Mouse (Mus musculus): Measurements from ENCODE around the gene Whamm.

- TF ChIP-seq GATA1 (IDR thresholded peaks at IDR 0.05; ENCODE audit: borderline replicate concordance, low read length) (no peak), FLI1 (IDR thresholded peaks at IDR 0.05; ENCODE audit: low read length) (no peak)
Measured at GRCm38 (mm10) chr7:81557985-81558360, 13.1 kb upstream of the Whamm start.
